Mouse (Mus musculus) skeletal muscle tissue, adult 2 months (tissue): ENCODE measurements around the gene Nrxn3.
A peak's percentile ranks its signal among the peaks of the same experiment; 100 is the strongest.

Source experiments
- DNase-seq: peaks from one replicate; pipeline ENCODE4 v3.0.0-alpha.2; 2012; ENCODE audit warnings: low read depth, low spot score

Nrxn3 gene

GRCm38 (mm10) chr12:88812173-88812572 lies 89.5 kb downstream of the Nrxn3 start:
- DNase-seq: no peak

- no peak for DNase-seq
These were observed 94.2 kb downstream of the Nrxn3 start for GRCm38 (mm10) chr12:88816865-88817264.

GRCm38 (mm10) chr12:88818622-88819334 lies 96.1 kb downstream of the Nrxn3 start:
- no peak for DNase-seq

GRCm38 (mm10) chr12:88819335-88819709 lies 96.6 kb downstream of the Nrxn3 start:
- peak; percentile 3 for DNase-seq

- no peak for DNase-seq
These were observed 97.5 kb downstream of the Nrxn3 start for GRCm38 (mm10) chr12:88820131-88820530.

- no peak for DNase-seq
These were observed 108.2 kb downstream of the Nrxn3 start for GRCm38 (mm10) chr12:88830851-88831250.

GRCm38 (mm10) chr12:88835821-88836220 lies 113.1 kb downstream of the Nrxn3 start:
- DNase-seq: no peak

- no peak for DNase-seq
These were observed 117.0 kb downstream of the Nrxn3 start for GRCm38 (mm10) chr12:88839724-88840123.

- DNase-seq: no peak
These were observed 118.7 kb downstream of the Nrxn3 start for GRCm38 (mm10) chr12:88841350-88841749.

- DNase-seq: no peak
These were observed 127.9 kb downstream of the Nrxn3 start for GRCm38 (mm10) chr12:88850400-88851179.

GRCm38 (mm10) chr12:88854039-88854438 lies 131.4 kb downstream of the Nrxn3 start:
- DNase-seq: no peak

- DNase-seq: no peak
These were observed 135.0 kb downstream of the Nrxn3 start for GRCm38 (mm10) chr12:88857701-88858100.

GRCm38 (mm10) chr12:88859456-88860345 lies 137.0 kb downstream of the Nrxn3 start:
- no peak for DNase-seq

- DNase-seq: no peak
These were observed 137.7 kb downstream of the Nrxn3 start for GRCm38 (mm10) chr12:88860397-88860796.

- no peak for DNase-seq
These were observed 140.4 kb downstream of the Nrxn3 start for GRCm38 (mm10) chr12:88863069-88863468.

- DNase-seq: no peak
These were observed 145.6 kb downstream of the Nrxn3 start for GRCm38 (mm10) chr12:88868288-88868687.

- no peak for DNase-seq
These were observed 174.7 kb downstream of the Nrxn3 start for GRCm38 (mm10) chr12:88897331-88897730.

GRCm38 (mm10) chr12:88900014-88900727 lies 177.5 kb downstream of the Nrxn3 start:
- no peak for DNase-seq

- DNase-seq: no peak
These were observed 178.0 kb downstream of the Nrxn3 start for GRCm38 (mm10) chr12:88900728-88901080.

- no peak for DNase-seq
These were observed 188.1 kb downstream of the Nrxn3 start for GRCm38 (mm10) chr12:88910761-88911160.

- DNase-seq: no peak
These were observed 194.1 kb downstream of the Nrxn3 start for GRCm38 (mm10) chr12:88916752-88917151.
